Mouse (Mus musculus) C2C12 (cell line): ENCODE data around the gene 9130409I23Rik.

Source experiments
- CEBPB ChIP-seq: IDR thresholded peaks from one replicate; pipeline ENCODE4 v1.6.1; 2011; ENCODE audit warnings: low read depth, mild to moderate bottlenecking, control low read depth, moderate library complexity
- CTCF ChIP-seq: IDR thresholded peaks from one replicate; pipeline ENCODE4 v1.5.1; 2011; ENCODE audit not compliant: control insufficient read depth, insufficient read depth, insufficient read length

- TF ChIP-seq CTCF (no peak), CEBPB (no peak)
Measured at GRCm38 (mm10) chr1:181009754-181010153, 41.3 kb upstream of the 9130409I23Rik start.
